Mouse (Mus musculus): ENCODE measurements around the gene Arvcf. TPM values are rescaled to one million over a fixed set of nuclear protein-coding genes. Genes with fewer than 3 reads are reported as not detected.

Gene Arvcf
- total RNA-seq, 1 experiment: 48.0 TPM

- Histone ChIP-seq H3K4me1 (ENCODE audit: control insufficient read depth in 2 of 2, insufficient read depth in 2 of 2, low read length in 2 of 2, poor library complexity in 1 of 2) (peaks cover 13 to 32% of the 10 kb centered on the region in 2 experiments), H3K9ac (ENCODE audit: insufficient read depth, low read depth, low read length, poor library complexity, severe bottlenecking) (no peak overlapping the region), H3K36me3 (ENCODE audit: control insufficient read depth, insufficient read depth, low read length, poor library complexity, severe bottlenecking) (peaks cover 21% of the 10 kb centered on the region), H3K27ac (ENCODE audit: insufficient read depth, low read depth, low read length, poor library complexity, severe bottlenecking) (no peak overlapping the region; the same call in 1 of the 2 replicates), H3K4me3 (ENCODE audit: insufficient read depth in 1 of 2, low read depth in 1 of 2, low read length in 2 of 2, poor library complexity in 1 of 2, severe bottlenecking in 1 of 2) (peak overlapping the region; percentile 1 to 90; a peak in 2 of 4 replicates), H3K9me3 (ENCODE audit: control insufficient read depth, insufficient read depth, low read depth, low read length) (no peaks in the 10 kb centered on the region)
- in situ Hi-C loops (cut with MboI; ENCODE audit: low sequenced_read_pairs in 2 of 2, unreplicated experiment in 2 of 2): no loop called here
- DNase-seq (ENCODE audit: low read depth, low spot score): no peak
- TF ChIP-seq ZNF384 (IDR thresholded peaks at IDR 0.05; ENCODE audit: low read depth, low read length): no peak
- TF ChIP-seq MAFK (IDR thresholded peaks at IDR 0.05; ENCODE audit: insufficient read depth, low read depth, low read length): no peak
- TF ChIP-seq HCFC1 (IDR thresholded peaks at IDR 0.05; ENCODE audit: borderline replicate concordance, insufficient read depth, low read length): no peak
- TF ChIP-seq ZC3H11A (IDR thresholded peaks at IDR 0.05; ENCODE audit: borderline replicate concordance, low read depth, low read length): no peak
- no peak for TF ChIP-seq CHD2 (IDR thresholded peaks at IDR 0.05; ENCODE audit: low read depth, low read length)
These were observed 46.1 kb downstream of the Arvcf start for GRCm38 (mm10) chr16:18394056-18394455.

- Histone ChIP-seq H3K9me3 (ENCODE audit: control insufficient read depth, insufficient read depth, low read depth, low read length) (no peaks in the 10 kb centered on the region), H3K9ac (ENCODE audit: insufficient read depth, low read depth, low read length, poor library complexity, severe bottlenecking) (peak overlapping the region; percentile 27; the same call in 1 of the 2 replicates), H3K27ac (ENCODE audit: insufficient read depth, low read depth, low read length, poor library complexity, severe bottlenecking) (peak overlapping the region; percentile 50), H3K36me3 (ENCODE audit: control insufficient read depth, insufficient read depth, low read length, poor library complexity, severe bottlenecking) (peaks cover 22% of the 10 kb centered on the region), H3K4me3 (ENCODE audit: insufficient read depth in 1 of 2, low read depth in 1 of 2, low read length in 2 of 2, poor library complexity in 1 of 2, severe bottlenecking in 1 of 2) (no peak overlapping the region), H3K4me1 (ENCODE audit: control insufficient read depth in 2 of 2, insufficient read depth in 2 of 2, low read length in 2 of 2, poor library complexity in 1 of 2) (peaks cover 13 to 34% of the 10 kb centered on the region in 2 experiments)
- in situ Hi-C loops (cut with MboI; ENCODE audit: low sequenced_read_pairs in 2 of 2, unreplicated experiment in 2 of 2): no loop called here
- DNase-seq (ENCODE audit: low read depth, low spot score): no peak
- TF ChIP-seq ZC3H11A (IDR thresholded peaks at IDR 0.05; ENCODE audit: borderline replicate concordance, low read depth, low read length) (no peak), ZNF384 (IDR thresholded peaks at IDR 0.05; ENCODE audit: low read depth, low read length) (no peak), MAFK (IDR thresholded peaks at IDR 0.05; ENCODE audit: insufficient read depth, low read depth, low read length) (no peak), HCFC1 (IDR thresholded peaks at IDR 0.05; ENCODE audit: borderline replicate concordance, insufficient read depth, low read length) (no peak), CHD2 (IDR thresholded peaks at IDR 0.05; ENCODE audit: low read depth, low read length) (no peak)
These were observed 47.0 kb downstream of the Arvcf start for GRCm38 (mm10) chr16:18394777-18395619.

- in situ Hi-C loops (cut with MboI; ENCODE audit: low sequenced_read_pairs in 2 of 2, unreplicated experiment in 2 of 2): no loop called here
- H3K27ac ChIP-seq (ENCODE audit: insufficient read depth, low read depth, low read length, poor library complexity, severe bottlenecking): no peak overlapping the region; the same call in 1 of the 2 replicates
- peaks cover 22% of the 10 kb centered on the region for H3K36me3 ChIP-seq (ENCODE audit: control insufficient read depth, insufficient read depth, low read length, poor library complexity, severe bottlenecking)
- H3K9ac ChIP-seq (ENCODE audit: insufficient read depth, low read depth, low read length, poor library complexity, severe bottlenecking): no peak overlapping the region
- H3K9me3 ChIP-seq (ENCODE audit: control insufficient read depth, insufficient read depth, low read depth, low read length): no peaks in the 10 kb centered on the region
- peaks cover 13 to 39% of the 10 kb centered on the region in 2 experiments for H3K4me1 ChIP-seq (ENCODE audit: control insufficient read depth in 2 of 2, insufficient read depth in 2 of 2, low read length in 2 of 2, poor library complexity in 1 of 2)
- TF ChIP-seq HCFC1 (IDR thresholded peaks at IDR 0.05; ENCODE audit: borderline replicate concordance, insufficient read depth, low read length): no peak
- DNase-seq (ENCODE audit: low read depth, low spot score): no peak
- H3K4me3 ChIP-seq (ENCODE audit: insufficient read depth in 1 of 2, low read depth in 1 of 2, low read length in 2 of 2, poor library complexity in 1 of 2, severe bottlenecking in 1 of 2): no peak overlapping the region
These were observed 47.6 kb downstream of the Arvcf start for GRCm38 (mm10) chr16:18395620-18396036.

GRCm38 (mm10) chr16:18396201-18396600 lies 48.2 kb downstream of the Arvcf start:
- H3K4me1 ChIP-seq (ENCODE audit: control insufficient read depth in 2 of 2, insufficient read depth in 2 of 2, low read length in 2 of 2, poor library complexity in 1 of 2): peaks cover 13 to 43% of the 10 kb centered on the region in 2 experiments

More at GRCm38 (mm10) chr16:18396201-18396600, 48.2 kb downstream of the Arvcf start:
- DNase-seq (ENCODE audit: low read depth, low spot score): no peak
- Histone ChIP-seq H3K9me3 (ENCODE audit: control insufficient read depth, insufficient read depth, low read depth, low read length) (no peaks in the 10 kb centered on the region), H3K4me3 (ENCODE audit: insufficient read depth in 1 of 2, low read depth in 1 of 2, low read length in 2 of 2, poor library complexity in 1 of 2, severe bottlenecking in 1 of 2) (no peak overlapping the region), H3K9ac (ENCODE audit: insufficient read depth, low read depth, low read length, poor library complexity, severe bottlenecking) (no peak overlapping the region), H3K27ac (ENCODE audit: insufficient read depth, low read depth, low read length, poor library complexity, severe bottlenecking) (no peak overlapping the region), H3K36me3 (ENCODE audit: control insufficient read depth, insufficient read depth, low read length, poor library complexity, severe bottlenecking) (peaks cover 25% of the 10 kb centered on the region)
- TF ChIP-seq ZNF384 (IDR thresholded peaks at IDR 0.05; ENCODE audit: low read depth, low read length): no peak
- no peak for TF ChIP-seq MAFK (IDR thresholded peaks at IDR 0.05; ENCODE audit: insufficient read depth, low read depth, low read length)
- no peak for TF ChIP-seq ZC3H11A (IDR thresholded peaks at IDR 0.05; ENCODE audit: borderline replicate concordance, low read depth, low read length)
- TF ChIP-seq CHD2 (IDR thresholded peaks at IDR 0.05; ENCODE audit: low read depth, low read length): no peak
- TF ChIP-seq HCFC1 (IDR thresholded peaks at IDR 0.05; ENCODE audit: borderline replicate concordance, insufficient read depth, low read length): no peak
- in situ Hi-C loops (cut with MboI; ENCODE audit: low sequenced_read_pairs in 2 of 2, unreplicated experiment in 2 of 2): no loop called here
